Mouse (Mus musculus) myocyte (in vitro differentiated cells): Measurements from ENCODE around the gene Twsg1. TPM values are rescaled to one million over a fixed set of nuclear protein-coding genes. Genes with fewer than 3 reads are reported as not detected.

Source experiments
- H3K27me3 ChIP-seq: one replicate; pipeline ENCODE4 v1.6.1; 2011; ENCODE audit not compliant: control insufficient read depth, insufficient read depth, insufficient read length
- H3K36me3 ChIP-seq: one replicate; pipeline ENCODE4 v1.6.1; 2011; ENCODE audit not compliant: control insufficient read depth, insufficient read depth
- H3K4me2 ChIP-seq: one replicate; pipeline ENCODE4 v1.6.1; 2011; ENCODE audit warnings: low read depth, control low read depth
- H3K4me3 ChIP-seq: one replicate; pipeline ENCODE4 v1.5.1; 2011; ENCODE audit warnings: mild to moderate bottlenecking, control low read depth, moderate library complexity
- H3K79me2 ChIP-seq: one replicate; pipeline ENCODE4 v1.6.1; 2011; ENCODE audit not compliant: control insufficient read depth, insufficient read depth
- H3ac ChIP-seq: one replicate; pipeline ENCODE4 v1.6.1; 2011; ENCODE audit not compliant: control insufficient read depth, insufficient read length
- CEBPB ChIP-seq: IDR thresholded peaks from 2 replicates; pipeline ENCODE4 v1.6.1; 2011; ENCODE audit warnings: mild to moderate bottlenecking, moderate library complexity; ENCODE audit not compliant: poor library complexity, insufficient read depth, severe bottlenecking
- E2F4 ChIP-seq: IDR thresholded peaks from one replicate; pipeline ENCODE4 v1.6.1; 2011; ENCODE audit warnings: mild to moderate bottlenecking, control low read depth, moderate library complexity; ENCODE audit not compliant: insufficient read depth
- MAX ChIP-seq: IDR thresholded peaks from one replicate; pipeline ENCODE4 v1.6.1; 2011; ENCODE audit warnings: low read depth, mild to moderate bottlenecking, control low read depth
- MYOD1 ChIP-seq, 3 experiments: IDR thresholded peaks; one replicate each; pipeline ENCODE4 v1.6.1; 2011; ENCODE audit warnings: control low read depth in 2 of 3, low read depth in 2 of 3, mild to moderate bottlenecking in 2 of 3, moderate library complexity in 1 of 3; ENCODE audit not compliant: insufficient read length in 2 of 3, control insufficient read depth in 1 of 3
- MYOG ChIP-seq, 3 experiments: IDR thresholded peaks; one replicate each; pipeline ENCODE4 v1.6.1; 2011; ENCODE audit warnings: control low read depth in 2 of 3, low read depth in 2 of 3, mild to moderate bottlenecking in 2 of 3; ENCODE audit not compliant: insufficient read length in 2 of 3, control insufficient read depth in 1 of 3, insufficient read depth in 1 of 3
- POLR2A ChIP-seq: IDR thresholded peaks from one replicate; pipeline ENCODE4 v1.6.1; 2011; ENCODE audit warnings: low read depth, mild to moderate bottlenecking, control low read depth, moderate library complexity; ENCODE audit not compliant: insufficient read length
- POLR2AphosphoS2 ChIP-seq: IDR thresholded peaks from one replicate; pipeline ENCODE4 v1.6.1; 2011; ENCODE audit warnings: low read depth, control low read depth; ENCODE audit not compliant: insufficient read length
- REST ChIP-seq: IDR thresholded peaks from one replicate; pipeline ENCODE4 v1.6.1; 2011; ENCODE audit warnings: mild to moderate bottlenecking, control low read depth, moderate library complexity; ENCODE audit not compliant: insufficient read depth, insufficient read length
- SRF ChIP-seq: IDR thresholded peaks from one replicate; pipeline ENCODE4 v1.6.1; 2011; ENCODE audit warnings: low read depth; ENCODE audit not compliant: control insufficient read depth, insufficient read length
- TCF12 ChIP-seq: IDR thresholded peaks from one replicate; pipeline ENCODE4 v1.6.1; 2011; ENCODE audit warnings: mild to moderate bottlenecking, control low read depth; ENCODE audit not compliant: poor library complexity, insufficient read depth, severe bottlenecking
- TCF3 ChIP-seq: IDR thresholded peaks from one replicate; pipeline ENCODE4 v1.6.1; 2011; ENCODE audit warnings: low read depth, control low read depth; ENCODE audit not compliant: insufficient read length
- USF1 ChIP-seq: IDR thresholded peaks from one replicate; pipeline ENCODE4 v1.6.1; 2011; ENCODE audit warnings: low read depth, mild to moderate bottlenecking, control low read depth, moderate library complexity
- polyA plus RNA-seq: library from polyadenylated mRNA; unstranded; fragments of >200 nt; fragmentation: generic; extraction: Trizol; gene quantifications from one replicate; pipeline ENCODE4 v1.2.1, GENCODE M21; 2012; ENCODE audit warnings: missing spikeins

Twsg1 gene
- polyA plus RNA-seq, 1 experiment, result 9.0 TPM

- Histone ChIP-seq H3ac (no peak overlapping the region), H3K36me3 (no peaks in the 10 kb centered on the region), H3K4me2 (no peak overlapping the region), H3K4me3 (no peak overlapping the region), H3K27me3 (no peaks in the 10 kb centered on the region), H3K79me2 (no peaks in the 10 kb centered on the region)
- no peak for TF ChIP-seq POLR2A
- no peak for TF ChIP-seq CEBPB
- TF ChIP-seq POLR2AphosphoS2, result no peak
- TF ChIP-seq MYOD1 (IDR thresholded peaks at IDR 0.05; ENCODE audit: control insufficient read depth in 1 of 3, insufficient read length in 2 of 3, low read depth in 2 of 3), result no peak
- TF ChIP-seq TCF12, result no peak
- TF ChIP-seq USF1, result no peak
- no peak for TF ChIP-seq MYOG (IDR thresholded peaks at IDR 0.05; ENCODE audit: control insufficient read depth in 1 of 3, insufficient read depth in 1 of 3, insufficient read length in 2 of 3, low read depth in 2 of 3)
Measured at GRCm38 (mm10) chr17:65947307-65947706, 3.7 kb downstream of the Twsg1 start.

DNA sequence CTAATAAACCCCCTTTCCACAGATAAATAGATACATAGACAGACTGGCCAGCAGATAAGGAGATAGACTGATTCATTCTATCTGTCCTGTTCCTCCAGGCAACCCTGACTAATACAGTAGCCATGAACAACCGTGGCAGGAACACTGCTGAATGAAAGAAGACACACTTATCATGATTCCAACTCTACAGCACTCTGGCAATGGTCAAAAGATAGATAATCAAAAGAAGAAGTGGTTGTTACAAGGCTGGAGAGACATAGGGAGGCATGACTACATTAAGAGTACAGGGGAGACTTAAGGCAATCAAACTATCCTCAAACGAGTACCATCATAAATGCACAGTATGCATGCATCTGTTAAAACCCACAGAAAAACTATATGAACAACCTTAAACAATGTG is 5.6 kb downstream of the Twsg1 start:
- TF ChIP-seq CEBPB (no peak), MYOG (IDR thresholded peaks at IDR 0.05; ENCODE audit: control insufficient read depth in 1 of 3, insufficient read depth in 1 of 3, insufficient read length in 2 of 3, low read depth in 2 of 3) (no peak), MAX (no peak), REST (no peak), USF1 (no peak), TCF3 (no peak), MYOD1 (IDR thresholded peaks at IDR 0.05; ENCODE audit: control insufficient read depth in 1 of 3, insufficient read length in 2 of 3, low read depth in 2 of 3) (no peak), TCF12 (no peak)
- Histone ChIP-seq H3ac (no peak overlapping the region), H3K27me3 (no peaks in the 10 kb centered on the region), H3K4me3 (no peak overlapping the region), H3K4me2 (no peak overlapping the region), H3K36me3 (no peaks in the 10 kb centered on the region), H3K79me2 (no peaks in the 10 kb centered on the region)

DNA sequence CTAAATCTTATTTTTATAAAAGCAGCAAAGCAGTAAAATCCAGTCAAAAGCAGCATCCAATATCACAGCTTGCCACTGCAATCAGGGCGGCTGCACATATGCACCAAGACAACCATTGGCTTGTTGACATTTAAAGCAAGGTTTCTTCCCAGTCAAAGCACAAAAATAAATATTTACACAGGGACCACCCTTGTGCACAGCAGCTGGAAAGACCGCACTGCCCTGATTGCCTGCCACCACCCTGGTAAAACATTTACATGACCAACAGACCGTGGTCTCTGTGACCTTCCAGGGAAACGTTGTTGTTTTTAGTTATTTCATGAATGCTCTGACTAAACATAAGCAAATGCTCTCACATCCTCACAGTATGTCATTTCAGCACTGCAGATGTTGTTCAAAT is 8.6 kb downstream of the Twsg1 start:
- Histone ChIP-seq H3K27me3 (no peaks in the 10 kb centered on the region), H3ac (no peak overlapping the region), H3K4me3 (no peak overlapping the region), H3K79me2 (no peaks in the 10 kb centered on the region), H3K36me3 (no peaks in the 10 kb centered on the region), H3K4me2 (no peak overlapping the region)
- no peak for TF ChIP-seq MYOD1 (IDR thresholded peaks at IDR 0.05; ENCODE audit: control insufficient read depth in 1 of 3, insufficient read length in 2 of 3, low read depth in 2 of 3)
- no peak for TF ChIP-seq TCF3
- no peak for TF ChIP-seq TCF12
- no peak for TF ChIP-seq USF1
- no peak for TF ChIP-seq SRF
- TF ChIP-seq MYOG (IDR thresholded peaks at IDR 0.05; ENCODE audit: control insufficient read depth in 1 of 3, insufficient read depth in 1 of 3, insufficient read length in 2 of 3, low read depth in 2 of 3), result no peak
- no peak for TF ChIP-seq CEBPB
- TF ChIP-seq POLR2AphosphoS2, result no peak
- TF ChIP-seq REST, result no peak
- TF ChIP-seq MAX, result no peak
- no peak for TF ChIP-seq E2F4

- Histone ChIP-seq H3K79me2 (no peaks in the 10 kb centered on the region), H3K4me3 (no peak overlapping the region), H3K27me3 (no peaks in the 10 kb centered on the region), H3K36me3 (no peaks in the 10 kb centered on the region), H3K4me2 (no peak overlapping the region), H3ac (no peak overlapping the region)
- no peak for TF ChIP-seq REST
Measured at GRCm38 (mm10) chr17:65941275-65941674, 9.8 kb downstream of the Twsg1 start.

DNA sequence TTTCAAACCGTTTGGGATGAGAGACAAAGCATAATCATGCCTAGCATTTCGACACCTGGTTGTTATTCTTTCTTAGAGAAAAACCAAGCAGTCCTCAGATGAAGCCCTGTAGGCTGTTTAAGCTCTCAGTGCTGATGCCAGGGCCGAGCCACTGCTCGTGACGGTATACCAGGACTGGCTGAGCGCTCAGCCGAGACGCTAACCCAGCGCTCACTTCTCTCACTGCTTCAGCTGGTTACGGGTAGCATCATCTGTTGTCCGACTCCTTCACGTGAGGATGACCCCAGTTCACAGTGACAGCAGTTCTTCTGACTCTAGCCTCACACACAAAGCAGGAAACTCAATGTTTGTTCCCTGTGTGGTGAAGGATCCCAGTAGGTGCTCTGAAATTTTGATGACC is 10.8 kb downstream of the Twsg1 start:
- no peak overlapping the region for H3ac ChIP-seq
- H3K4me3 ChIP-seq, result no peak overlapping the region
- no peaks in the 10 kb centered on the region for H3K27me3 ChIP-seq
- no peaks in the 10 kb centered on the region for H3K36me3 ChIP-seq
- H3K4me2 ChIP-seq, result no peak overlapping the region
- H3K79me2 ChIP-seq, result no peaks in the 10 kb centered on the region
- no peak for TF ChIP-seq TCF12
- TF ChIP-seq CEBPB, result no peak
- TF ChIP-seq MYOG (IDR thresholded peaks at IDR 0.05; ENCODE audit: control insufficient read depth in 1 of 3, insufficient read depth in 1 of 3, insufficient read length in 2 of 3, low read depth in 2 of 3), result no peak
- TF ChIP-seq E2F4, result no peak
- no peak for TF ChIP-seq MYOD1 (IDR thresholded peaks at IDR 0.05; ENCODE audit: control insufficient read depth in 1 of 3, insufficient read length in 2 of 3, low read depth in 2 of 3)
- TF ChIP-seq MAX, result no peak
- TF ChIP-seq POLR2AphosphoS2, result no peak
- TF ChIP-seq REST, result no peak
- TF ChIP-seq USF1, result no peak
- TF ChIP-seq TCF3, result no peak
- TF ChIP-seq POLR2A, result no peak
- no peak for TF ChIP-seq SRF
